Mouse (Mus musculus): ENCODE measurements around the gene Bmf. TPM values are rescaled to one million over a fixed set of nuclear protein-coding genes. Genes with fewer than 3 reads are reported as not detected.

The Bmf gene
- polyA plus RNA-seq, 1 experiment from 2014 or later: 7.3 TPM

GRCm38 (mm10) chr2:118486933-118487332 lies 62.6 kb downstream of the Bmf start:
- ATAC-seq (ENCODE audit: low FRiP score, low read depth): 0 out of 2 replicates have a peak, but pooled peaks have one; percentile 30
- Histone ChIP-seq H3K4me3 (no peak overlapping the region), H3K36me3 (no peaks in the 10 kb centered on the region), H3K4me2 (replicated peaks) (no peak overlapping the region), H3K9ac (no peak overlapping the region), H3K9me3 (no peaks in the 10 kb centered on the region), H3K4me1 (peaks cover 21% of the 10 kb centered on the region), H3K27me3 (no peaks in the 10 kb centered on the region), H3K27ac (no peak overlapping the region)
- 15% methylated on average over 12 of the region's 12 CpGs for WGBS

GRCm38 (mm10) chr2:118485415-118485814 lies 64.1 kb downstream of the Bmf start:
- Histone ChIP-seq H3K36me3 (no peaks in the 10 kb centered on the region), H3K4me3 (no peak overlapping the region), H3K27me3 (no peaks in the 10 kb centered on the region), H3K27ac (no peak overlapping the region), H3K4me1 (peaks cover 7% of the 10 kb centered on the region), H3K9me3 (no peaks in the 10 kb centered on the region), H3K9ac (no peak overlapping the region), H3K4me2 (replicated peaks) (no peak overlapping the region)
- WGBS: 78% methylated on average over 3 of the region's 3 CpGs
- no peak for ATAC-seq (ENCODE audit: low FRiP score, low read depth)

GRCm38 (mm10) chr2:118484386-118484898 lies 65.0 kb downstream of the Bmf start:
- Histone ChIP-seq H3K9ac (no peak overlapping the region), H3K4me1 (no peaks in the 10 kb centered on the region), H3K36me3 (no peaks in the 10 kb centered on the region), H3K27me3 (no peaks in the 10 kb centered on the region), H3K4me3 (no peak overlapping the region), H3K9me3 (no peaks in the 10 kb centered on the region), H3K4me2 (replicated peaks) (no peak overlapping the region), H3K27ac (no peak overlapping the region)
- ATAC-seq (ENCODE audit: low FRiP score, low read depth): no peak
- WGBS: 80% methylated on average over 9 of the region's 9 CpGs

GRCm38 (mm10) chr2:118483032-118483431 lies 66.5 kb downstream of the Bmf start:
- H3K9me3 ChIP-seq: no peaks in the 10 kb centered on the region
- no peak overlapping the region for H3K9ac ChIP-seq
- no peak for ATAC-seq (ENCODE audit: low FRiP score, low read depth)
- no peak overlapping the region for H3K27ac ChIP-seq
- H3K4me2 ChIP-seq (replicated peaks): no peak overlapping the region
- peaks cover 9% of the 10 kb centered on the region for H3K4me1 ChIP-seq
- whole genome bisulfite sequencing: 78% methylated on average over 5 of the region's 5 CpGs
- peaks cover 2% of the 10 kb centered on the region; the same call in 1 of the 2 replicates for H3K36me3 ChIP-seq
- no peak overlapping the region for H3K4me3 ChIP-seq
- no peaks in the 10 kb centered on the region for H3K27me3 ChIP-seq

- Histone ChIP-seq H3K4me1 (peaks cover 14% of the 10 kb centered on the region), H3K4me3 (no peak overlapping the region), H3K9ac (no peak overlapping the region), H3K36me3 (peaks cover 20% of the 10 kb centered on the region), H3K9me3 (no peaks in the 10 kb centered on the region), H3K4me2 (replicated peaks) (no peak overlapping the region), H3K27me3 (no peaks in the 10 kb centered on the region), H3K27ac (no peak overlapping the region)
- no peak for ATAC-seq (ENCODE audit: low FRiP score, low read depth)
- 94% methylated on average over 7 of the region's 7 CpGs for WGBS
Observed at GRCm38 (mm10) chr2:118480886-118481285, 68.6 kb downstream of the Bmf start.

GRCm38 (mm10) chr2:118479550-118479909 lies 70.0 kb downstream of the Bmf start, which contains the start of gene Srp14:
Gene Srp14, minus strand, starts transcription at chr2:118479711.
- peak; percentile 95 for ATAC-seq (ENCODE audit: low FRiP score, low read depth)

GRCm38 (mm10) chr2:118478833-118479549 lies 70.5 kb downstream of the Bmf start:
- Histone ChIP-seq H3K9me3 (no peaks in the 10 kb centered on the region), H3K4me1 (peaks cover 14% of the 10 kb centered on the region), H3K4me3 (peak overlapping the region; percentile 95), H3K27me3 (no peaks in the 10 kb centered on the region), H3K36me3 (peaks cover 39% of the 10 kb centered on the region), H3K4me2 (replicated peaks) (peak overlapping the region; percentile 88), H3K9ac (peak overlapping the region; percentile 94), H3K27ac (peak overlapping the region; percentile 69; the same call in 1 of the 2 replicates)
- 3% methylated on average over 52 of the region's 52 CpGs for WGBS
- ATAC-seq (ENCODE audit: low FRiP score, low read depth): peak; percentile 66

More at GRCm38 (mm10) chr2:118479550-118479909, 70.0 kb downstream of the Bmf start, which contains the start of gene Srp14:
- no peaks in the 10 kb centered on the region for H3K9me3 ChIP-seq
- peak within 1 kb of the TSS; percentile 94 for H3K9ac ChIP-seq
- peak within 1 kb of the TSS; percentile 88 for H3K4me2 ChIP-seq (replicated peaks)
- peaks cover 33% of the 10 kb centered on the region for H3K36me3 ChIP-seq
- under 1% methylated on average over 35 of the region's 35 CpGs for WGBS
- H3K4me1 ChIP-seq: peaks cover 14% of the 10 kb centered on the region
- H3K4me3 ChIP-seq: peak within 1 kb of the TSS; percentile 95
- H3K27ac ChIP-seq: peak within 1 kb of the TSS; percentile 69; the same call in 1 of the 2 replicates
- no peaks in the 10 kb centered on the region for H3K27me3 ChIP-seq

Other genes with a start within 250 kb of the Bmf start
- 0.34 and 0.38 TPM in 2 replicates for gene Gpr176, start 176.3 kb downstream of the Bmf start, polyA plus RNA-seq (2015; fragmentation: Nextera tagmentation; extraction: Ambion mirVana)
- gene Eif2ak4, start 161.1 kb downstream of the Bmf start, polyA plus RNA-seq (2015; fragmentation: Nextera tagmentation; extraction: Ambion mirVana): 11.3 and 11.8 TPM in 2 replicates
- 244 and 249 TPM in 2 replicates for gene Srp14, start 70.0 kb downstream of the Bmf start, polyA plus RNA-seq (2015; fragmentation: Nextera tagmentation; extraction: Ambion mirVana)
- gene Bub1b, start 48.5 kb upstream of the Bmf start, polyA plus RNA-seq (2015; fragmentation: Nextera tagmentation; extraction: Ambion mirVana): 85.6 and 89.9 TPM in 2 replicates
- gene Pak6, start 113.6 kb upstream of the Bmf start, polyA plus RNA-seq (2015; fragmentation: Nextera tagmentation; extraction: Ambion mirVana): 1.8 and 3.3 TPM in 2 replicates
- 0.05 TPM in 1 of 2 replicates, not detected in the other for gene Ankrd63, start 154.3 kb upstream of the Bmf start, polyA plus RNA-seq (2015; fragmentation: Nextera tagmentation; extraction: Ambion mirVana)
- 0.28 and 0.46 TPM in 2 replicates for gene Plcb2, start 178.8 kb upstream of the Bmf start, polyA plus RNA-seq (2015; fragmentation: Nextera tagmentation; extraction: Ambion mirVana)
- gene Inafm2, start 196.1 kb upstream of the Bmf start, polyA plus RNA-seq (2015; fragmentation: Nextera tagmentation; extraction: Ambion mirVana): 19.4 and 21.1 TPM in 2 replicates
- gene Ccdc9b, start 213.0 kb upstream of the Bmf start, polyA plus RNA-seq (2015; fragmentation: Nextera tagmentation; extraction: Ambion mirVana): 0.78 and 0.85 TPM in 2 replicates
- not detected in 2 replicates for gene Phgr1, start 223.1 kb upstream of the Bmf start, polyA plus RNA-seq (2015; fragmentation: Nextera tagmentation; extraction: Ambion mirVana)
- gene Disp2, start 230.0 kb upstream of the Bmf start, polyA plus RNA-seq (2015; fragmentation: Nextera tagmentation; extraction: Ambion mirVana): 0.13 and 0.22 TPM in 2 replicates